Mouse (Mus musculus): ENCODE results near the gene Alg2. TPM values are rescaled to one million over a fixed set of nuclear protein-coding genes. Genes with fewer than 3 reads are reported as not detected.

The Alg2 gene
- polyA plus RNA-seq, 1 experiment, result 179 TPM

- TF ChIP-seq POLR2A (IDR thresholded peaks at IDR 0.05; ENCODE audit: borderline replicate concordance, extremely low read depth, insufficient read depth, insufficient read length, poor library complexity, severe bottlenecking) (no peak), CTCF (IDR thresholded peaks at IDR 0.05; ENCODE audit: borderline replicate concordance, extremely low read depth, insufficient read depth, insufficient read length) (no peak)
- DNase-seq (ENCODE audit: low read depth), result no peak
Measured at GRCm38 (mm10) chr4:47494137-47494536, 20.0 kb upstream of the Alg2 start.

- no peak for DNase-seq (ENCODE audit: low read depth)
- TF ChIP-seq POLR2A (IDR thresholded peaks at IDR 0.05; ENCODE audit: borderline replicate concordance, extremely low read depth, insufficient read depth, insufficient read length, poor library complexity, severe bottlenecking), result no peak
- no peak for TF ChIP-seq CTCF (IDR thresholded peaks at IDR 0.05; ENCODE audit: borderline replicate concordance, extremely low read depth, insufficient read depth, insufficient read length)
Measured at GRCm38 (mm10) chr4:47493456-47493855, 19.3 kb upstream of the Alg2 start.

- no peak for TF ChIP-seq CTCF (IDR thresholded peaks at IDR 0.05; ENCODE audit: borderline replicate concordance, extremely low read depth, insufficient read depth, insufficient read length)
- peak; percentile 57 for DNase-seq (ENCODE audit: low read depth)
Measured at GRCm38 (mm10) chr4:47492311-47493086, 18.4 kb upstream of the Alg2 start.

GRCm38 (mm10) chr4:47491243-47491642 lies 17.1 kb upstream of the Alg2 start:
- TF ChIP-seq POLR2A (IDR thresholded peaks at IDR 0.05; ENCODE audit: borderline replicate concordance, extremely low read depth, insufficient read depth, insufficient read length, poor library complexity, severe bottlenecking) (no peak), CTCF (IDR thresholded peaks at IDR 0.05; ENCODE audit: borderline replicate concordance, extremely low read depth, insufficient read depth, insufficient read length) (no peak)
- no peak for DNase-seq (ENCODE audit: low read depth)

GRCm38 (mm10) chr4:47480576-47480975 lies 6.4 kb upstream of the Alg2 start:
- no peak for DNase-seq (ENCODE audit: low read depth)
- TF ChIP-seq CTCF (IDR thresholded peaks at IDR 0.05; ENCODE audit: borderline replicate concordance, extremely low read depth, insufficient read depth, insufficient read length), result no peak
- no peak for TF ChIP-seq POLR2A (IDR thresholded peaks at IDR 0.05; ENCODE audit: borderline replicate concordance, extremely low read depth, insufficient read depth, insufficient read length, poor library complexity, severe bottlenecking)

GRCm38 (mm10) chr4:47480095-47480494 lies 6.0 kb upstream of the Alg2 start:
- no peak for TF ChIP-seq CTCF (IDR thresholded peaks at IDR 0.05; ENCODE audit: borderline replicate concordance, extremely low read depth, insufficient read depth, insufficient read length)
- TF ChIP-seq POLR2A (IDR thresholded peaks at IDR 0.05; ENCODE audit: borderline replicate concordance, extremely low read depth, insufficient read depth, insufficient read length, poor library complexity, severe bottlenecking), result no peak
- no peak for DNase-seq (ENCODE audit: low read depth)

GRCm38 (mm10) chr4:47477539-47477938 lies 3.4 kb upstream of the Alg2 start:
- no peak for TF ChIP-seq CTCF (IDR thresholded peaks at IDR 0.05; ENCODE audit: borderline replicate concordance, extremely low read depth, insufficient read depth, insufficient read length)
- TF ChIP-seq POLR2A (IDR thresholded peaks at IDR 0.05; ENCODE audit: borderline replicate concordance, extremely low read depth, insufficient read depth, insufficient read length, poor library complexity, severe bottlenecking), result no peak
- no peak for DNase-seq (ENCODE audit: low read depth)

- TF ChIP-seq POLR2A (IDR thresholded peaks at IDR 0.05; ENCODE audit: borderline replicate concordance, extremely low read depth, insufficient read depth, insufficient read length, poor library complexity, severe bottlenecking) (no peak), CTCF (IDR thresholded peaks at IDR 0.05; ENCODE audit: borderline replicate concordance, extremely low read depth, insufficient read depth, insufficient read length) (no peak)
- DNase-seq (ENCODE audit: low read depth), result no peak
Measured at GRCm38 (mm10) chr4:47474730-47475643, 854 bp upstream of the Alg2 start.

- peak; percentile 59 for DNase-seq (ENCODE audit: low read depth)
- TF ChIP-seq POLR2A (IDR thresholded peaks at IDR 0.05; ENCODE audit: borderline replicate concordance, extremely low read depth, insufficient read depth, insufficient read length, poor library complexity, severe bottlenecking) (no peak), CTCF (IDR thresholded peaks at IDR 0.05; ENCODE audit: borderline replicate concordance, extremely low read depth, insufficient read depth, insufficient read length) (no peak)
Measured at GRCm38 (mm10) chr4:47473586-47473967, 556 bp downstream of the Alg2 start.

- no peak for DNase-seq (ENCODE audit: low read depth)
- TF ChIP-seq POLR2A (IDR thresholded peaks at IDR 0.05; ENCODE audit: borderline replicate concordance, extremely low read depth, insufficient read depth, insufficient read length, poor library complexity, severe bottlenecking), result no peak
- TF ChIP-seq CTCF (IDR thresholded peaks at IDR 0.05; ENCODE audit: borderline replicate concordance, extremely low read depth, insufficient read depth, insufficient read length), result no peak
Measured at GRCm38 (mm10) chr4:47467196-47467595, 6.9 kb downstream of the Alg2 start.

GRCm38 (mm10) chr4:47449586-47450522 lies 24.3 kb downstream of the Alg2 start:
- peak; percentile 43 for DNase-seq (ENCODE audit: low read depth)
- TF ChIP-seq POLR2A (IDR thresholded peaks at IDR 0.05; ENCODE audit: borderline replicate concordance, extremely low read depth, insufficient read depth, insufficient read length, poor library complexity, severe bottlenecking), result no peak
- no peak for TF ChIP-seq CTCF (IDR thresholded peaks at IDR 0.05; ENCODE audit: borderline replicate concordance, extremely low read depth, insufficient read depth, insufficient read length)
